Mouse (Mus musculus) WW6 (cell line): ENCODE data around the gene Cabp1.

Source experiments
- DNase-seq: peaks from one replicate; pipeline ENCODE4 v3.0.0-alpha.2; 2013; ENCODE audit warnings: low read depth, low spot score

Gene Cabp1

DNA sequence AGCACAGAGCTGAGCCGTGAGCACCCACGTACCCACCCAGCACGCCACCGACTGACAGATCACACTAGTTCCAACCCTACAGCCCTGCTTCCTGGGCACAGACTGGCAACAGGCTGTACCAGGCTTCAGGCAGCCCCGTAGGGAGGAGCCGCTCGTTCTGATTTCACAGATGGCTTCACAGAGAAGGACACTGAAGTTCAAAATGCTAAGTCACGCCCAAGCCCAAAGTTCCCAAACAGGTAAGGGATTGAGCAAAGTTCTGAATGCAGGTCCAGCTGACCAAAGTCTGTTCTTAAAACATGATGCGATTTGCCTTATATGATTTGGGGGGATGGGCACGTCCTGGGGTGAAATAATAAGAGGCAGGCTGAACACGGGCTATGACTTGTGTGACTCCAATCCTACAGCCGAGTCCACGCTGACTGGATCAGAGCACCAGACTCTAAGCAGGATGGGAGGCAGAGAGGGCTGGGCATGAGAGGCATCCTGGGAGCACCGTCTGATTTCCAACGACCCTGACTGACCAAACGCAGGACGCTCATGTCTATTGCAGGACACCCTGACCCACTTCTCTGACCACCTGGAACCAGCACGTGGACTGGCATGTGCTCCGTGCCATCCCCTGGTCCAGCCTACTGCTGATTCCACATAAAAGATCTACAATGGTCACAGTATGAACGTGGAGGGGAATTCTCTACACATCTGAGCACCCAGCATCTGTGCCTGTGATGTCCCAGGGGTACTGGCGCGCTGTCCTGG lies 66.6 kb downstream of the Cabp1 start:
- no peak for DNase-seq

DNA sequence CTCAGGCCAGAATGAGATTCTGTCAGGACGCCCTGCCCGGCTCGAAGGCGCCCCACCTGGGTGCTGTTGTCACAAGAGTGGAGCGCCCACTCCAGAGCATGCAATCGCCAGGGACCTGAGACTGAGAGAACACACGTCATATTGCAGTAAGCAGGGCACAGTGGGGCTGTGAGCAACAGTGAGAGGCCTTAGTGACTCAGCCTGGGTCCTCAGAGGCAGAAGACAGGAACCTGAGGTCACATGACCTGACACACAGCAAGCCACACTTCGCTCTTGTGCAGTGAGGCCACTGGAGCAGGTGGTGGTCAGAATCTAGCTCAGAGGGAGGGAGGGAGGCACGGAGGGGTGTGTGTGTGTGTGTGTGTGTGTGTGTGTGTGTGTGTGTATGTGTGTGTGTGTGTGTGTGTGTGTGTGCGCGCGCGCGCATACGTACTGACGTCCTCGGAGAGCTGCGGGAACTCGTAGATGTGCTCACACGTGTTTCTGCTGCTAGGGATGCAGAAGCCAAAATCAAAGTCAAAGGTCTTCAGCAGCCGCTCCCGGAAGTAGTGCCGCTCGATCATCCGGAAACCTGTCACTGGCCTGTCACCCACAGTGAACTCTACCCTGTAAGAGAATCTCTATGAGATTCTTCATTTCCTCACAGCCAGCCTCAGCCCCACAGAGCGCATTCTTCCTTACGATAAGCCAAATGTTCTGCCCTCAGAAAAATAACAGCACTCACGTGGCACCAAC lies 67.4 kb downstream of the Cabp1 start:
- no peak for DNase-seq

GRCm38 (mm10) chr5:115125211-115125871 lies 68.8 kb downstream of the Cabp1 start:
- no peak for DNase-seq

GRCm38 (mm10) chr5:115124690-115125089 lies 69.5 kb downstream of the Cabp1 start:
- DNase-seq: no peak

DNA sequence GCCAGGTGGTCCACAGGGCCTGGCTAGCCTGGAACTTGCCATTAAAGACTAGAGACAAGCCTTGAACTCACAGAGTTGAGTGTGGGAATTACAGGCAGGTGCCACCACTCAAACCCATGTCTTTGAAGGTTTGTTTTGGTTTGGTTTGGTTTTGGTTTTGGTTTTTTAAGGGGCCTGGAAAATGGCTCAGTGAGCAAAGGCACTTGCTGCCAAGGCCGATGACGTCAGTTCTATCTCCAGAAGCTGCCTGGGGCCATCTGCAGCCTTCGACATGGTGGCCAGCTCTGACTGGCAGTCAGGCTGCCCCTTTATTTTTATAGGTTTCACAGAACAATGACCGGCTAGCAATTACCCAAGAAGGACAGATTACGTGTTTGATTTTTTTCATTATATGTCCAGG lies 73.2 kb downstream of the Cabp1 start:
- no peak for DNase-seq

- DNase-seq: peak; percentile 57
Measured at GRCm38 (mm10) chr5:115118961-115119570, 75.1 kb downstream of the Cabp1 start, which contains the start of gene Acads. TSS of gene Acads (minus strand) at chr5:115119346.
